Mouse (Mus musculus) 3134 (cell line): Measurements from ENCODE around the gene Gbx1.

ENCODE experiments used
- DNase-seq: peaks from one replicate; pipeline ENCODE4 v3.0.0-alpha.2; 2011; ENCODE audit warnings: low spot score; ENCODE audit not compliant: insufficient read length; ENCODE audit errors: extremely low read depth

The Gbx1 gene

GRCm38 (mm10) chr5:24481647-24482046, 45.4 kb downstream of the Gbx1 start:
- no peak for DNase-seq

- no peak for DNase-seq
Observed at GRCm38 (mm10) chr5:24477909-24478308, 49.1 kb downstream of the Gbx1 start.

- no peak for DNase-seq
Observed at GRCm38 (mm10) chr5:24475476-24476241, 51.3 kb downstream of the Gbx1 start.

GRCm38 (mm10) chr5:24474723-24475261, 52.2 kb downstream of the Gbx1 start:
- no peak for DNase-seq

GRCm38 (mm10) chr5:24474025-24474722, 52.8 kb downstream of the Gbx1 start:
- no peak for DNase-seq

GRCm38 (mm10) chr5:24472884-24473619, 54.0 kb downstream of the Gbx1 start:
- DNase-seq, result no peak

GRCm38 (mm10) chr5:24470600-24470999, 56.4 kb downstream of the Gbx1 start:
- DNase-seq, result no peak

- DNase-seq, result no peak
Observed at GRCm38 (mm10) chr5:24466762-24467161, 60.2 kb downstream of the Gbx1 start.

GRCm38 (mm10) chr5:24455613-24456012, 71.4 kb downstream of the Gbx1 start:
- no peak for DNase-seq

GRCm38 (mm10) chr5:24455076-24455475, 71.9 kb downstream of the Gbx1 start:
- peak; percentile 60 for DNase-seq

GRCm38 (mm10) chr5:24453985-24454303, 73.1 kb downstream of the Gbx1 start:
- DNase-seq, result no peak

GRCm38 (mm10) chr5:24453283-24453984, 73.6 kb downstream of the Gbx1 start:
- no peak for DNase-seq
